In the genomic region with DNA sequence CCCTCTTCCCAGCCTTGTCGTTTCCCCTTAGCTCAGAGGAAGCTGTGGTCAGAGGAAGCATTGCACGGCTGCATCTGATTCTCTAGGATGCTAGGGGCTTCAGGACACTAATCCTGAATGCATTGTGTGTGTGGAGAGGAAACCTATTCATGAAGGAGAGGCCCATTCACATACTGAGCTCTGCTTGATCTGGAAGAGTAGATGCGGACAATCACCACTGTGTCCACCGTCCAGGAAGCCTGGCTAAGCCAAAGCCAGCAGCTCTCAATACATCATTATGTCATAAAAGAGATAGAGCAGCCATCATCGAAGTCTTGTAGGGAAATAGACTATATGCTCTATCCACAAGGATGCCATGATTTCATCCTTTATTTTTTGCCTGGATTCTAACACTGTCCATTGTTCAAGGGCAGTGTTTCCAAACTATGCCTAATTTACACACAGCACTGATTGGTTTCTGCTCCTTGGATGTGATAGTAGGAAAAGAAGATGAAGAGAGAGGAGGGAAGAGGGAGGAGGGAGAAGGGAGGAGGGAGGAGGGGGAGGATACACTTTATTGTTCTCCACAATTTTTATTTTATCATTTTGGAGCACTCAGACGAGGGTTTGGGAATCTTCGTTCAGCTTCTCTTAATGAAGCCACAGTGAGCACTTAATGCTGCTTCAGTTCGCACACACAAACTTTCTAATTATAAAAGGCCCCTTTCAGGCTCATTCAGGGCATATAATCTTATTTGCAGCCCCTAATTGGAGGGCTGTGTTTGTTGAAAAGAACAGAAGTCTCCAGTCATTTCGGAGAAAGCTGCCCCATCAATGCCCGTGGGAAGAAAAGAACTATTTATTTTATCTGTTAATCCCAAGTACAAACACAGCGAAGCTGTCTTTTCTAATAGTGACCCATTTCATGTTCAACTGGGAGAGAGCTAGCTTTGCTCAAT, we compare ENCODE assay signal across 16 mouse cellular contexts.
DNase-seq lines count a peak whose midpoint lies in the region; ATAC-seq lines count a peak whose summit lies in the region.
"Had no signal": no experiment of that assay in that cellular context is flagged by ENCODE, and none has a peak within 500 bp of the region (broad histone marks: within the 10 kb centered on the region; RNA-seq: fewer than 3 reads in every experiment).

No protein-coding gene starts in this region.

- no peaks in the 10 kb centered on the region for H3K4me1 ChIP-seq in hindbrain, embryonic 15.5 days (replicated peaks)
- H3K4me1 ChIP-seq in hindbrain, embryonic 11.5 days (replicated peaks; ENCODE audit: control insufficient read depth, insufficient read depth, low read length): no peaks in the 10 kb centered on the region
- H3K4me1 ChIP-seq in forebrain, embryonic 13.5 days: peaks cover 5% of the 10 kb centered on the region; the same call in 1 of the 2 replicates
- peaks cover 7% of the 10 kb centered on the region for H3K4me1 ChIP-seq in midbrain, embryonic 15.5 days
- H3K4me1 ChIP-seq: limb, embryonic 10.5 days had no signal

- no peak overlapping the region; the same call in 1 of the 2 replicates for H3K27ac ChIP-seq in hindbrain, embryonic 15.5 days (replicated peaks)
- H3K27ac ChIP-seq in hindbrain, embryonic 11.5 days (ENCODE audit: low read depth, low read length): no peak overlapping the region
- H3K27ac ChIP-seq in forebrain, embryonic 13.5 days: no peak overlapping the region
- no peak overlapping the region for H3K27ac ChIP-seq in midbrain, embryonic 15.5 days
- H3K27ac ChIP-seq: gastrocnemius, adult 2 months; heart, adult 2 months; limb, embryonic 10.5 days; liver, embryonic 14.5 days had no signal

- no peak overlapping the region for H3K9ac ChIP-seq in hindbrain, embryonic 15.5 days
- no peak overlapping the region for H3K9ac ChIP-seq in hindbrain, embryonic 11.5 days (ENCODE audit: low read depth, low read length)
- no peak overlapping the region for H3K9ac ChIP-seq in forebrain, embryonic 13.5 days
- H3K9ac ChIP-seq in midbrain, embryonic 15.5 days: no peak overlapping the region
- H3K9ac ChIP-seq: liver, embryonic 14.5 days had no signal

- no peaks in the 10 kb centered on the region for H3K36me3 ChIP-seq in hindbrain, embryonic 15.5 days
- H3K36me3 ChIP-seq in hindbrain, embryonic 11.5 days (ENCODE audit: control insufficient read depth, insufficient read depth, low read length): no peaks in the 10 kb centered on the region
- no peaks in the 10 kb centered on the region for H3K36me3 ChIP-seq in forebrain, embryonic 13.5 days (ENCODE audit: poor library complexity, severe bottlenecking)
- no peaks in the 10 kb centered on the region for H3K36me3 ChIP-seq in midbrain, embryonic 15.5 days (replicated peaks)
- H3K36me3 ChIP-seq: limb, embryonic 10.5 days had no signal

- H3K4me2 ChIP-seq in hindbrain, embryonic 15.5 days: no peak overlapping the region
- no peak overlapping the region for H3K4me2 ChIP-seq in hindbrain, embryonic 11.5 days (replicated peaks; ENCODE audit: low read depth, low read length)
- H3K4me2 ChIP-seq in forebrain, embryonic 13.5 days: no peak overlapping the region
- H3K4me2 ChIP-seq in midbrain, embryonic 15.5 days: no peak overlapping the region

- 37% methylated on average over 11 of the region's 11 CpGs for WGBS in hindbrain, embryonic 15.5 days
- 39% methylated on average over 11 of the region's 11 CpGs for WGBS in hindbrain, embryonic 11.5 days
- 2% methylated on average over 11 of the region's 11 CpGs for WGBS in forebrain, embryonic 13.5 days
- WGBS in midbrain, embryonic 15.5 days: 8% methylated on average over 11 of the region's 11 CpGs

- H3K9me3 ChIP-seq in hindbrain, embryonic 15.5 days: no peaks in the 10 kb centered on the region
- H3K9me3 ChIP-seq in hindbrain, embryonic 11.5 days (ENCODE audit: control insufficient read depth, low read length): no peaks in the 10 kb centered on the region
- no peaks in the 10 kb centered on the region for H3K9me3 ChIP-seq in forebrain, embryonic 13.5 days (replicated peaks)
- H3K9me3 ChIP-seq in midbrain, embryonic 15.5 days: no peaks in the 10 kb centered on the region
- H3K9me3 ChIP-seq: limb, embryonic 10.5 days had no signal

- ATAC-seq in hindbrain, embryonic 15.5 days (ENCODE audit: low FRiP score, low read depth): peak; percentile 42; the same call in 1 of the 2 replicates
- ATAC-seq in hindbrain, embryonic 11.5 days (ENCODE audit: low FRiP score): no peak
- peak; percentile 70; the same call in 1 of the 2 replicates for ATAC-seq in forebrain, embryonic 13.5 days
- peak; percentile 45; the same call in 1 of the 2 replicates for ATAC-seq in midbrain, embryonic 15.5 days (replicated peaks)
- ATAC-seq: Patski had no signal

- H3K27me3 ChIP-seq in hindbrain, embryonic 15.5 days: no peaks in the 10 kb centered on the region
- no peaks in the 10 kb centered on the region for H3K27me3 ChIP-seq in hindbrain, embryonic 11.5 days (ENCODE audit: control insufficient read depth, insufficient read depth, low read length)
- peaks cover 86% of the 10 kb centered on the region for H3K27me3 ChIP-seq in forebrain, embryonic 13.5 days
- peaks cover 27% of the 10 kb centered on the region for H3K27me3 ChIP-seq in midbrain, embryonic 15.5 days (replicated peaks)

- H3K4me3 ChIP-seq in hindbrain, embryonic 15.5 days: no peak overlapping the region
- H3K4me3 ChIP-seq in hindbrain, embryonic 11.5 days (ENCODE audit: low read depth, low read length): no peak overlapping the region
- H3K4me3 ChIP-seq in forebrain, embryonic 13.5 days: no peak overlapping the region
- H3K4me3 ChIP-seq in midbrain, embryonic 15.5 days: no peak overlapping the region
- H3K4me3 ChIP-seq: gastrocnemius, adult 2 months; heart, adult 2 months; limb, embryonic 10.5 days had no signal

- no peak for DNase-seq in hindbrain, embryonic 11.5 days (ENCODE audit: low spot score)
- peak; percentile 18 for DNase-seq in brain, adult 2 months (ENCODE audit: low read depth, low spot score)
- no peak for DNase-seq in thymus, postnatal 36 days
- no peak for DNase-seq in cerebellum, adult 8-10 months
- DNase-seq in lung, adult 18-20 months: no peak
- DNase-seq: cerebellum, adult 18-20 months; gastrocnemius, adult 2 months; heart, adult 2 months; kidney, adult 9 months; kidney, postnatal 4 days had no signal
